Mouse (Mus musculus) spleen, postnatal 10 days (tissue): ENCODE data around the gene Gm44790.
"Not testable (repeated sequence)": the region's sequence is repeated elsewhere in the genome, so short reads cannot be mapped to it uniquely, and the experiment has no call there.

ENCODE experiments used
- DNase-seq, 2 experiments: peaks; one replicate each; pipeline ENCODE4 v3.0.0; 2021 to 2022; ENCODE audit warnings: low spot score in 2 of 2

The Gm44790 gene

GRCm38 (mm10) chr6:86426358-86426757, at the start of gene Gm44790:
Gm44790 (plus strand) TSS chr6:86426658.
- DNase-seq: no peak

- no peak for DNase-seq
Observed at GRCm38 (mm10) chr6:86378341-86378740, 48.1 kb upstream of the Gm44790 start.

GRCm38 (mm10) chr6:86380112-86380511, 46.3 kb upstream of the Gm44790 start:
- DNase-seq: not testable (repeated sequence)

DNA sequence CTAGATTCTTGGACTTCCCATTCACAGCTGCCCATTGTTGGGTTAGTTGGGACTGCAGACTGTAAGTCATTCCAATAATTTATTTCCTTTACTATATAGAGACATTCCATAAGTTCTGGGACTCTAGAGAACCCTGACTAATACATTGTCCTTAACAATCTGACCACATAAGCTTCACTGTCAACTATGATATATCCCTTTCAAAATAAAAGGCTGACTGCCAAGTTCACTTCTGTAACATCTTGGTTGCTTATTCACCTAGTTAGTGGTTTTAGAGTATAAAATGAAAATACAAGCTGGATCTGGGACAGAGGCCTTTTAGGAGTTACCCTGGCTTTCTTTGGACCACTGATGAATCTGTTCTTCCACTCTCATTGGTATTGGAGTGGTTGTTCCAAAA, 43.9 kb upstream of the Gm44790 start:
- DNase-seq: no peak

- no peak for DNase-seq
Observed at GRCm38 (mm10) chr6:86383370-86383769, 43.1 kb upstream of the Gm44790 start.

- no peak for DNase-seq
Observed at GRCm38 (mm10) chr6:86384692-86385091, 41.8 kb upstream of the Gm44790 start.

GRCm38 (mm10) chr6:86385362-86386104, 40.9 kb upstream of the Gm44790 start:
- DNase-seq: no peak

DNA sequence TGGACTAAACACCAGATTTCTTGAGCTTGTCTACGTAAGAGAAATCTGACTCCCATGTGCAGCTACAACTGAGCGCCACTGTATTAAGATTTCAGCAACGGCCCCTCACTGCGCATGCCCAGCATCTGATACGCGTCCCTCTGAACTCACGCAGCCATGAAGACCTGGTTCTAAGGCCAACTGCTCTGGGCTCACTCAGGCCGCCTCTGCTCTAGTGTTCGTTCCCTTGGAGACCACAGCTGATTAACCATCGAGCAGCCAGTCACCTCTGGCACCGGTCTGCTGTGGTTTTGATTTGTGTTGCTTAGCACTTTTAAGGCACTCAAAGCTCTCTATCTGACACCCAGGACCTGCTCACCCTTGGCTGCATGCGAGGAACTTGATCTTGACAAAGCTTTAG, 39.1 kb upstream of the Gm44790 start:
- DNase-seq: no peak

DNA sequence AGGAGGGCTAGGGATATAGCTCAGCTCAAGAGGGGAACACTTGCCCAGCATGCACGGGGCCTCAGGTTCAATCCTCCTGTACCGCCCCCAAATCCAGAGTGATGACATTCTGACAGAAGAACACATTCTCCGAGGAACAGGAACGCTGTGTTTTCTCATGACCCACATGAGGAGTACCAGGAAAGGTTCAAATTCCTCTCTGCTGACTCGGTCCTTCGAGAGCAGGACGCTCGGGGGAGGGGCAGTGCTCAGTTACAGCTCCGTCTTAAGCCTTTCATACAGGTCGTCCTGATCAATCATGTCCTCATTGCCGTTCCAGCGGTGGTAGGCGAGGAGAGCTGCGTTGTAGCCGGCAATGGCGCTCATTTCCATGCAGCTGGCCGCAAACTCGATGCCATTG, 38.0 kb upstream of the Gm44790 start:
- no peak for DNase-seq

GRCm38 (mm10) chr6:86391326-86391725, 35.1 kb upstream of the Gm44790 start:
- DNase-seq: peak in 1 of 2 experiments; percentile 49

DNA sequence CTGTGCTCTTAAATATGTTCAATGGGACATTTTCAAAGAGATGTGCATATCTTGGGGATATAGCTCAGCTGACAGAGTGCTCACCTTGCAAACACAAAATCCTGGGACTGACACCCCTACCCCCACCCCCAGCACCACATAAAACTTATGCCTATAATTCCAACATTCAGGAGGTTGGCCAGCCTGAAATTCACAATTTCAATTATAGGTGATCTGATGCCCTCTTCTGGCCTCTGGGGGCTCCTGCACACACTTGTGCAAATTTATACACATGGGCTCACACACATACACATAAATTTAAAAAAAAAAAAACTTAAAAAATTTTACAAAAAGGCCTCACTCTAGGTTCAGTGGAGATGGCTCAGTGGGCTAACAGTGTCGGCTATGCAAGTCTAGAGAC, 33.3 kb upstream of the Gm44790 start:
- DNase-seq: no peak

GRCm38 (mm10) chr6:86394078-86394720, 32.3 kb upstream of the Gm44790 start:
- DNase-seq: no peak

- no peak for DNase-seq
Observed at GRCm38 (mm10) chr6:86395021-86395420, 31.4 kb upstream of the Gm44790 start.

GRCm38 (mm10) chr6:86395969-86396368, 30.5 kb upstream of the Gm44790 start:
- DNase-seq: no peak

GRCm38 (mm10) chr6:86396581-86397256, 29.7 kb upstream of the Gm44790 start, which contains the start of gene Pcyox1:
Pcyox1 (minus strand) TSS chr6:86397154.
- DNase-seq: peak; percentile 89 to 90

DNA sequence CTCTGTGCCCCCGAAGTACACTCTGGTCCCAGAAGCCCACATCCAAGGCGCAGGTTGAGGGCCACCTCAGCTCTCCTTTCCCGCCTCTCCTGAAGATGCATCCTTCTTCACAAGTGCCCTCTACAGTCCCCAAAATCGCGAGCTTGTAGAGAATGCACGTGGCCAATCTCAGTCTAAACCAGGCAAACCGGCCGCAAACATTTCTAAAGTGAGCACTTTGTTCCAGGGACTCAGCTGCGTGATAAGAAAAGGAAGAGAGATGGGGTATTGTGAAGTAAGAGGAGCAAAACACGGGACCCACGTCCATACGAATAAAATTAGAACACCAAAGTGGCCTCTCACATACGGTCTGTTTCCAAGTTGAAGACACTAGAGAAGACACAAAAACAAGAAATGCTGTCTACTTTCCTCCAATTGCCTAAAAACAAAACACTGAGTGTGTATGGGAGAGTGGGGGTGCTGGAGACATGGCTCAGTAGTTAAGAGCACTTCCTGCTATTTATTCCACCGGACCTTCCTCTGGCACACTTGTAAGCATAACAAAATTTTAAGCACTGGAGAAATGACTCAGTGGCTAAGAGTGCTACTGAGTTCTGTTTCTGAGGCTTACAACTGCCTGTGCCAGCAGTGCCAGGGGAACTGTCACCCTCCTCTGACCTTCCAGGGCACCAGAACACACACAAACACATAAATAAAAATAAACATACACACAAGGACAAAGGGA, 29.0 kb upstream of the Gm44790 start:
- DNase-seq: no peak

DNA sequence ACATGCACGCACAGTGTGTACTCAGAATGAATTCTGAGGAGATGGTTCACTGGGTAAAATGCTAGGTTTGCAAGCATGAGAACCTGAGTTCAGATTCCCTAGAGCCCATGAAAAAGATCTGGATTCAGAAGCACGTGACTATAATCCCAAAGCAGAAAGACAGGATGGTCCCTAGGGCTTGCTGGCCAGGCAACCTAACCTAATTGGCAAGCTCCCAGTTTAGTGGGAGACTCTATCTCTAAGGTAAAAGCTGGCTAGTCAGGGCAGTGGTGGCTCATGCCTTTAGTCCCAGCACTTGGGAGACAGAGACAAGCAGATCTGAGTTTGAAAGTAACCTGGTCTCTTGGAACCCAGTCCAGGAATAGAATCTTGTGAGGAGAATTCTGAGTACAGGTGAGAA, 27.5 kb upstream of the Gm44790 start:
- DNase-seq: no peak

- DNase-seq: no peak
Observed at GRCm38 (mm10) chr6:86399995-86400394, 26.5 kb upstream of the Gm44790 start.

DNA sequence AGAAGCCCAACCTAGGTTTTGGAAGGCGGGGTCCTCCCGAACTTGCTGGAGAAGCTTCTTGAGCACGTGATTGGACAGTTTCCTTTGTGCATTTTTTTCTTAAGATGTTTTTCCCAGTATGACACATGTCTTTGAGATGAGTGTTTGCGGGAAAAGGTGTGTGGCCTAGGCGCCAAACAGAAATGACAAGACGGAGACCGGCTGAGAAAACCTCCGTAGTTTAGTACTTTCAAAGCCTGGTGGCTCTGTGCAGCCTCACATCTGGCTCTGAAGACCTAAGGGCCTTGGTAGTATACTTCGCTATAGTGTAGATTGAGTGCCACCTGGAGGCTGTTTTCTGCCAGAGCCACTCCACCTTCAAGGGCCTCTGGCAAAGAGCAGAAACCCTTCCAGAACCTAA, 25.5 kb upstream of the Gm44790 start:
- DNase-seq: peak; percentile 51 to 83

GRCm38 (mm10) chr6:86402681-86403607, 23.5 kb upstream of the Gm44790 start:
- DNase-seq: no peak

- peak; percentile 87 for DNase-seq
Observed at GRCm38 (mm10) chr6:86403728-86404099, 22.7 kb upstream of the Gm44790 start.
